Mouse (Mus musculus): ENCODE results near the gene Dcakd. TPM values are rescaled to one million over a fixed set of nuclear protein-coding genes. Genes with fewer than 3 reads are reported as not detected.

Dcakd gene
- polyA plus RNA-seq, 1 experiment from 2014 or later = 259 TPM

DNA sequence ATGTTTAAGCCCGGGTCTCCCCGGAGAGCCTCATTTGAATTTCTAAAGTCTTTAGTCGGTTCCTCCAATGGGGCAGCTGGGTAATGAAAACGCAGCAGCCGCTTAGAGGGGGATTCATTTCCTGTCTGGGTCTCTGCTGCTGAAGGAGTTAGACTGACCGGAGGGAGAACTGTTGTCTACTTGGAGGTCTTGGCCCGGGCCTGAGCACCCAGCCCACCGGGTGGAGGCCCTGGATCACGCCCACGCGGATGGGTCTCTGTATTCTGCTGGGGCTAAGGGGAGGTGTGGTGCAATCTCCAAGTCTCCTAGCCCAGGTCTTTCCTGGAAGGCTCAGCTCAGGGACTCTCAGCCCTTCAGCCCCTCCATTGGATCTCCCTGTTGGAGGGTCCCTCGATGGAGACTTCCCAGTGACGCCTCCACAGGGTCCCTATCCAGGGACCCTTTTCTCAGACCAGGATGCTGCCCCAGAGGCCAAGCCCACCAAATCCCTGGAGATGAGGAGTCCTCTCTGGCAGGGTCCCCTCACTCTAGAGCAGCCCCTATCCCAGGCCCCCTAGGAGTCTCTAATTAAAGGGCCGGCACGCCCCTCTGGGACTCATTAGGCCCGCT is 64.8 kb downstream of the Dcakd start:
- peaks cover 18% of the 10 kb centered on the region for H3K4me1 ChIP-seq (ENCODE audit: control insufficient read depth, insufficient read depth, low read length)
- ATAC-seq (ENCODE audit: low FRiP score) (peak; percentile 68), DNase-seq (ENCODE audit: low spot score, missing footprints) (peak; percentile 96)
- 1% methylated on average over 16 of the region's 16 CpGs for WGBS
- peak overlapping the region; percentile 60 for H3K9ac ChIP-seq (ENCODE audit: low read length)
- H3K36me3 ChIP-seq (ENCODE audit: control insufficient read depth, insufficient read depth, low read length) = no peaks in the 10 kb centered on the region
- H3K4me2 ChIP-seq = peak overlapping the region; percentile 45
- no peaks in the 10 kb centered on the region for H3K9me3 ChIP-seq (ENCODE audit: control insufficient read depth, low read length)
- H3K27me3 ChIP-seq (ENCODE audit: control insufficient read depth, insufficient read depth, low read length) = no peaks in the 10 kb centered on the region
- peak overlapping the region; percentile 81 for H3K27ac ChIP-seq (ENCODE audit: low read depth, low read length)
- peak overlapping the region; percentile 6; the same call in 1 of the 2 replicates for H3K4me3 ChIP-seq (ENCODE audit: low read depth, low read length)

DNA sequence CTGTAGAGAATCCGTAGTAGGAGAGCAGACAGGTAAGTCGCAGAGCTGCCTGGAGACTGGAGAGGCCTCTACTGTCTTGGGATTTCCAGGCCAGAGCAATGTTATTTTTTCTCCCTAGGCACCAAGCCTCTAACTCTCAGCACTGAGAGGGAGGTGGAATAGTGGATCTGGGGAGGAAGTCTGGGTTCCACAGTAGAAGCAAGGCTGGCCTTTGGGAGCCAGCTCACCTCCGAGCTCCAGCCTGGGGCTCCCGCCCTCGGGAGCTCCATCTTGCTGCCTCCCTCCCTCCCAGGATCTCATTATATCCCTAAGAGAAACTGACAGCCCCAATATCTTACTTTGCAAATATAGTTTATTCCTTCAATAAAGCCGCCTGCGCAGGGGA is 65.3 kb downstream of the Dcakd start:
- Histone ChIP-seq H3K4me2 (peak overlapping the region; percentile 45), H3K9ac (ENCODE audit: low read length) (peak overlapping the region; percentile 60), H3K36me3 (ENCODE audit: control insufficient read depth, insufficient read depth, low read length) (no peaks in the 10 kb centered on the region), H3K4me3 (ENCODE audit: low read depth, low read length) (0 out of 2 replicates have a peak overlapping the region, but pooled peaks have one; percentile 6), H3K9me3 (ENCODE audit: control insufficient read depth, low read length) (no peaks in the 10 kb centered on the region), H3K4me1 (ENCODE audit: control insufficient read depth, insufficient read depth, low read length) (peaks cover 18% of the 10 kb centered on the region), H3K27me3 (ENCODE audit: control insufficient read depth, insufficient read depth, low read length) (no peaks in the 10 kb centered on the region), H3K27ac (ENCODE audit: low read depth, low read length) (peak overlapping the region; percentile 81)
- DNase-seq (ENCODE audit: low spot score, missing footprints) (peak; percentile 92), ATAC-seq (ENCODE audit: low FRiP score) (no peak; the same call in 1 of the 2 replicates)
- 18% methylated on average over 7 of the region's 7 CpGs for WGBS

DNA sequence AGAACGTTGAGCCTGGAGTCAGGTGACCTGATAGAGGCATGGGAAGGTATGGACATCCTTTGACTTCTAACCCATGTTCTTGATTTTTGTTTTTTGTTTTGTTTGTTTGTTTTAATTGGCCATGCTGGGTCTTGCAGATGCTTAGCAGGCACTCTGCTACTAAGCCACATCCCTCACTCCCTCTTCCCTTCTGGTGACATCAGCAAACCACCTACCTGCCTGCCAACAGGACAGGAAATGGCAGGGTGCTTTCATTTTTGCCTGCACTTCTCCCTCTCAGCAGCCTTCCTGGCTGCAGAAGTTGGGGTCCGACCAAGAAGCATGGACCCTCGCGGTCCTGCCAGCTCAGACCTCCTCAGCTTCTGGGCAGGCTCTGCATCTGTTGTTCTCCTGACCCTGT is 67.1 kb downstream of the Dcakd start:
- Histone ChIP-seq H3K9ac (ENCODE audit: low read length) (no peak overlapping the region), H3K4me1 (ENCODE audit: control insufficient read depth, insufficient read depth, low read length) (peaks cover 23% of the 10 kb centered on the region), H3K36me3 (ENCODE audit: control insufficient read depth, insufficient read depth, low read length) (no peaks in the 10 kb centered on the region), H3K4me2 (no peak overlapping the region), H3K4me3 (ENCODE audit: low read depth, low read length) (no peak overlapping the region), H3K27ac (ENCODE audit: low read depth, low read length) (no peak overlapping the region), H3K27me3 (ENCODE audit: control insufficient read depth, insufficient read depth, low read length) (no peaks in the 10 kb centered on the region), H3K9me3 (ENCODE audit: control insufficient read depth, low read length) (no peaks in the 10 kb centered on the region)
- no peak for DNase-seq (ENCODE audit: low spot score, missing footprints)
- no peak for ATAC-seq (ENCODE audit: low FRiP score)
- WGBS = 96% methylated on average over 4 of the region's 4 CpGs

- 84% methylated on average over 1 of the region's 1 CpGs for WGBS
Observed at GRCm38 (mm10) chr11:102958870-102959269, 69.3 kb downstream of the Dcakd start.

DNA sequence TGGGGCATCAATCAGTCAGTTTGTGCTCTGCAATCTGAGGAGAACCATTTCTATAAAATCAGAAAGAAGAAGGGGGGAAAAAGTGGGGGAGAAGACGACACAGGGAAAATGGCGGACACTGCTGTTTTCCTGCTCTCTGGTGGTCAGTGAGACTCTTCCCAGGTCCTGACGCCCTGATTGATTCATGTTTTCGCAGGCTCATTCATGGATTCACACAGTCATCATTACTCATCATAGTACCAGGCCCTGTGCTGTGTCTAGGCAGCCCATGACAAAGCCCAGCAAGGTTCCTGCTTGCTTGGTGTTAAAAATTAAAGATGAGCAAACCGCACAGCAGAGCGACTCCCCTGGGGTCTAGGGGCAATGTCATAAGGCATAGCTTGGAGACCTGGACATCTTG is 69.7 kb downstream of the Dcakd start:
- 95% methylated on average over 6 of the region's 6 CpGs for WGBS

More at GRCm38 (mm10) chr11:102958870-102959269, 69.3 kb downstream of the Dcakd start:
- Histone ChIP-seq H3K27me3 (ENCODE audit: control insufficient read depth, insufficient read depth, low read length) (peaks cover 2% of the 10 kb centered on the region), H3K4me1 (ENCODE audit: control insufficient read depth, insufficient read depth, low read length) (peaks cover 17% of the 10 kb centered on the region), H3K36me3 (ENCODE audit: control insufficient read depth, insufficient read depth, low read length) (no peaks in the 10 kb centered on the region), H3K9me3 (ENCODE audit: control insufficient read depth, low read length) (no peaks in the 10 kb centered on the region), H3K4me2 (no peak overlapping the region), H3K4me3 (ENCODE audit: low read depth, low read length) (no peak overlapping the region), H3K9ac (ENCODE audit: low read length) (no peak overlapping the region), H3K27ac (ENCODE audit: low read depth, low read length) (no peak overlapping the region)
- ATAC-seq (ENCODE audit: low FRiP score) (no peak), DNase-seq (ENCODE audit: low spot score, missing footprints) (no peak)

DNA sequence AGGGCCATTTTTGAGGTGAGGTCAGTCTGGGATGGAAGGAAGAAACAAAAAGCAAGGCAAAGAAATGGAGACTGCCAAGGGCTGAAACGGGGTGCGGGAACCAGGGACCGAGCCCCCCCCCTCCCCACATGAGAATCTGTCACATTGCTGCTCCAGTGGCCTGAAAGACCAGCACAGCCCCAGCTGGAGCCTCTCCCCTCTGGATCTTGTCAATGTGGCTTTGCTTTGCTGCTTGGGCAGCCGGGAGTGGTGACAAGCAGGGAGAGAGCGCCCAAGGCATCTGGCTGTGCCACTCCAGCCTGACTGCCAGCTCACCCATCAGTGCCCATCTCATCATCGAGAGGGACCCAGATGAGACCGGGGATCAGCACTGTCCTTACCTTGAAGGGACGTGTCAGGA is 70.4 kb downstream of the Dcakd start:
- H3K9me3 ChIP-seq (ENCODE audit: control insufficient read depth, low read length) = no peaks in the 10 kb centered on the region
- ATAC-seq (ENCODE audit: low FRiP score) = no peak

More for the DNA sequence above, 69.7 kb downstream of the Dcakd start:
- peaks cover 14% of the 10 kb centered on the region for H3K4me1 ChIP-seq (ENCODE audit: control insufficient read depth, insufficient read depth, low read length)
- no peak overlapping the region for H3K9ac ChIP-seq (ENCODE audit: low read length)
- no peaks in the 10 kb centered on the region for H3K9me3 ChIP-seq (ENCODE audit: control insufficient read depth, low read length)
- peaks cover 2% of the 10 kb centered on the region for H3K27me3 ChIP-seq (ENCODE audit: control insufficient read depth, insufficient read depth, low read length)
- no peak overlapping the region for H3K4me3 ChIP-seq (ENCODE audit: low read depth, low read length)
- ATAC-seq (ENCODE audit: low FRiP score) = no peak
- DNase-seq (ENCODE audit: low spot score, missing footprints) = no peak
- H3K4me2 ChIP-seq = no peak overlapping the region
- no peak overlapping the region for H3K27ac ChIP-seq (ENCODE audit: low read depth, low read length)
- no peaks in the 10 kb centered on the region for H3K36me3 ChIP-seq (ENCODE audit: control insufficient read depth, insufficient read depth, low read length)

DNA sequence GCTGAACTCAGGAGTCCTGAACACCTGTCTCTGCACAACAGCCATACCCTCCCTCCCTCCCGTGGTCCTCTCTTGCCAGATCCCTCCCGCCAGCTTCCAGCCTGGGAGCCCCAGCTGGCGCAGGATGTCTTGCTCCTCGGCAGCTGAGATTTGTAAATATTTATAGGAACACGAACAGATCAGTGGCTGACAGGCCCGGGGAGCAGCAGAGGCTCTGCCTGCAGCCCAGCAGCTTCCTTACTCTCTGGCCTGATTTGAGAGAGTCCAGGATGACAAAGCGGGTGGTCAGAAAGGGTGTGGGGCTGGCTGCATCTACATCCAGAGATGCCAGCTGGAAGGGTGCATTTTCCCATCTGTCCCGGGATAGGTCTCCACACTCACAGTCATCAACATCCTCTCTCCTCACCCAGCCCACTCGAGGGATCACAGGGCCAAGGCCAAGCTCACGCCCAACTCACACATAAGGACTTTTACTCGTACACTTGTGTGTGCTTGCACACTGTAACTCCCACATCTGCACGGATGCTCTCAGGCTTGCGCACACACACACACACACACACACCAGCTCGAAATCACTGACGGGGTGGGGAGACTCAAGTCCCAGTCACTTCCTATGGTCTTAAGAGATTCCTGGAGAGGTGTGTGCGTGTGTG is 71.0 kb downstream of the Dcakd start:
- DNase-seq (ENCODE audit: low spot score, missing footprints) (peak; percentile 87), ATAC-seq (ENCODE audit: low FRiP score) (0 out of 2 replicates have a peak, but pooled peaks have one; percentile 12)
- Histone ChIP-seq H3K4me3 (ENCODE audit: low read depth, low read length) (no peak overlapping the region), H3K27me3 (ENCODE audit: control insufficient read depth, insufficient read depth, low read length) (peaks cover 2% of the 10 kb centered on the region), H3K4me2 (no peak overlapping the region), H3K4me1 (ENCODE audit: control insufficient read depth, insufficient read depth, low read length) (peaks cover 19% of the 10 kb centered on the region), H3K9ac (ENCODE audit: low read length) (peak overlapping the region; percentile 15; the same call in 1 of the 2 replicates), H3K9me3 (ENCODE audit: control insufficient read depth, low read length) (no peaks in the 10 kb centered on the region), H3K27ac (ENCODE audit: low read depth, low read length) (peak overlapping the region; percentile 52), H3K36me3 (ENCODE audit: control insufficient read depth, insufficient read depth, low read length) (no peaks in the 10 kb centered on the region)
- WGBS = 58% methylated on average over 16 of the region's 16 CpGs

More for the DNA sequence above, 70.4 kb downstream of the Dcakd start:
- Histone ChIP-seq H3K4me3 (ENCODE audit: low read depth, low read length) (no peak overlapping the region), H3K4me1 (ENCODE audit: control insufficient read depth, insufficient read depth, low read length) (peaks cover 14% of the 10 kb centered on the region), H3K27ac (ENCODE audit: low read depth, low read length) (peak overlapping the region; percentile 52), H3K9ac (ENCODE audit: low read length) (peak overlapping the region; percentile 15; the same call in 1 of the 2 replicates), H3K27me3 (ENCODE audit: control insufficient read depth, insufficient read depth, low read length) (peaks cover 2% of the 10 kb centered on the region), H3K36me3 (ENCODE audit: control insufficient read depth, insufficient read depth, low read length) (no peaks in the 10 kb centered on the region), H3K4me2 (no peak overlapping the region)
- WGBS = 88% methylated on average over 8 of the region's 8 CpGs
- no peak for DNase-seq (ENCODE audit: low spot score, missing footprints)

GRCm38 (mm10) chr11:102952922-102953321 is 75.2 kb downstream of the Dcakd start:
- ATAC-seq (ENCODE audit: low FRiP score) (peak; percentile 88), DNase-seq (ENCODE audit: low spot score, missing footprints) (peak; percentile 88)
- peak overlapping the region; percentile 60 for H3K27ac ChIP-seq (ENCODE audit: low read depth, low read length)
- no peaks in the 10 kb centered on the region for H3K9me3 ChIP-seq (ENCODE audit: control insufficient read depth, low read length)
- peak overlapping the region; percentile 27; the same call in 1 of the 2 replicates for H3K9ac ChIP-seq (ENCODE audit: low read length)
- H3K4me1 ChIP-seq (ENCODE audit: control insufficient read depth, insufficient read depth, low read length) = peaks cover 25% of the 10 kb centered on the region
- WGBS = 28% methylated on average over 6 of the region's 6 CpGs
- H3K36me3 ChIP-seq (ENCODE audit: control insufficient read depth, insufficient read depth, low read length) = no peaks in the 10 kb centered on the region
- no peak overlapping the region for H3K4me3 ChIP-seq (ENCODE audit: low read depth, low read length)
- peak overlapping the region; percentile 17; the same call in 1 of the 2 replicates for H3K4me2 ChIP-seq
- H3K27me3 ChIP-seq (ENCODE audit: control insufficient read depth, insufficient read depth, low read length) = peaks cover 20% of the 10 kb centered on the region
